Mouse (Mus musculus) intestine, postnatal 0 days (tissue): Measurements from ENCODE around the gene Htra1. TPM values are rescaled to one million over a fixed set of nuclear protein-coding genes. Genes with fewer than 3 reads are reported as not detected.

Source experiments
- ATAC-seq: fragments of 200-750 bp; cut with Nextera tagmentation; 2 replicates; pipeline ENCODE4 v1.8.0; 2017; ENCODE audit warnings: mild to moderate bottlenecking, moderate TSS enrichment, moderate library complexity
- H3K27ac ChIP-seq: fragments of 300-500 bp; sonication (generic); 2 replicates; pipeline ENCODE4 v1.5.1; 2014; ENCODE audit warnings: mild to moderate bottlenecking, low read depth, low read length, moderate library complexity
- H3K27me3 ChIP-seq: fragments of 300-500 bp; sonication (generic); replicated peaks from 2 replicates; pipeline ENCODE4 v1.6.1; 2014; ENCODE audit warnings: low read length, mixed read lengths; ENCODE audit not compliant: control insufficient read depth, insufficient read depth
- H3K36me3 ChIP-seq: fragments of 300-500 bp; sonication (generic); 2 replicates; pipeline ENCODE4 v1.6.1; 2014; ENCODE audit warnings: mild to moderate bottlenecking, moderate library complexity; ENCODE audit not compliant: control insufficient read depth, insufficient read depth
- H3K4me1 ChIP-seq: fragments of 300-500 bp; sonication (generic); replicated peaks from 2 replicates; pipeline ENCODE4 v1.6.1; 2014; ENCODE audit warnings: antibody characterized with exemption, low read length, mixed read lengths; ENCODE audit not compliant: control insufficient read depth, insufficient read depth
- H3K4me2 ChIP-seq: fragments of 300-500 bp; sonication (generic); replicated peaks from 2 replicates; pipeline ENCODE4 v1.6.1; 2014; ENCODE audit warnings: low read depth, mild to moderate bottlenecking, moderate library complexity
- H3K4me3 ChIP-seq: fragments of 300-500 bp; sonication (generic); 2 replicates; pipeline ENCODE4 v1.5.1; 2014; ENCODE audit warnings: low read depth, low read length
- H3K9ac ChIP-seq: fragments of 300-500 bp; sonication (generic); 2 replicates; pipeline ENCODE4 v1.6.1; 2014; ENCODE audit warnings: mild to moderate bottlenecking, low read depth, low read length
- H3K9me3 ChIP-seq: fragments of 300-500 bp; sonication (generic); 2 replicates; pipeline ENCODE4 v1.6.1; 2016; ENCODE audit warnings: mixed run types; ENCODE audit not compliant: control insufficient read depth
- CTCF ChIP-seq: sonication (generic); IDR thresholded peaks from 2 replicates; pipeline ENCODE4 v1.5.1; 2016; ENCODE audit warnings: low read depth, mild to moderate bottlenecking, control low read depth, antibody characterized with exemption, moderate library complexity
- WGBS: fragments of 180-500 bp; shearing (Covaris S2); extraction: QIAGEN DNeasy Blood & Tissue Kit; methylation state at CpG from one replicate; pipeline ENCODE4 v1.1.7; 2014; 5-methylcytosine and 5-hydroxymethylcytosine counted together
- polyA plus RNA-seq: library from polyadenylated mRNA; unstranded; fragments of >200 nt; fragmentation: Nextera tagmentation; extraction: Ambion mirVana; gene quantifications from 2 replicates; pipeline ENCODE4 v1.2.1, GENCODE M21; 2015

Gene Htra1
- polyA plus RNA-seq, 1 experiment from 2014 or later = 15.5 TPM

DNA sequence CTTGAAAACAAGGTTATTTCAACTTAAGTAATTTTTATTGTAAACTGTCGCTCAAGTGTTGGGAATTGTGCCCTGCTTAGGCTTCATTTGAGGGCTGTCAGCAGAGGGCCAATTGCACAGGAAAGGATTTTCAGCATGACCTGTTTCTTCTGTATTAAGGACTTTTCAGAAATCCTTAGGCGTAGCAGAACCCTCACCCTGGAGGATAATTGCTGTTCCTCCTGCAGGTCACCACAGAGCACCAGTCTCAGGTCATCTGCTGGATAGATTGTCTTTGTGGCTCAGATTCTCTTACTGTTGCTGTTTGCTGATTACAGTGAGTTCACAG is 40.3 kb upstream of the Htra1 start:
- H3K36me3 ChIP-seq = peaks cover 36% of the 10 kb centered on the region
- H3K27ac ChIP-seq = no peak overlapping the region
- WGBS = 94% methylated on average over 2 of the region's 2 CpGs
- no peak for TF ChIP-seq CTCF
- H3K27me3 ChIP-seq = no peaks in the 10 kb centered on the region
- H3K4me1 ChIP-seq = no peaks in the 10 kb centered on the region
- H3K4me3 ChIP-seq = no peak overlapping the region
- ATAC-seq = no peak
- H3K4me2 ChIP-seq = no peak overlapping the region
- H3K9me3 ChIP-seq = no peaks in the 10 kb centered on the region
- H3K9ac ChIP-seq = no peak overlapping the region

DNA sequence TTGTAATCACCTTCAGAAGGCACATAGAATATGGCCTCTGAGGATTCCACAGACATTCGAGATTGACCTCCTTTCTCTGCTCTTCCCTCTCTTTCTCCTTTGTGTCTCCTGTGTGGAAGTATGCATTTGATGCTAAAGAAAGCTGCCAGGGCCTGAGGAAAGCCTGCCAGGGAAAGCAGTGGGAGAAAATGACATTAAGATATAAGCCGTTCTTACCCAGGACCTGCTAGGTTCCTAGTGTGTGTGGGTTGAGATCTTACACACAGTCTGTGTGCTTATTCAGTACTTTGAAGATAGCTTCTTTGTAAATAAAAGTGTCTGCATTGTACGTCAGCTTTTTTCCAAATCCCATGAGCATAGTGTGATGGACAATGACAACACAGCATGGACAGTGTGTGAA is 39.8 kb upstream of the Htra1 start:
- Histone ChIP-seq H3K4me1 (no peaks in the 10 kb centered on the region), H3K4me2 (no peak overlapping the region), H3K27me3 (no peaks in the 10 kb centered on the region), H3K9ac (no peak overlapping the region), H3K4me3 (no peak overlapping the region), H3K36me3 (peaks cover 40% of the 10 kb centered on the region), H3K27ac (no peak overlapping the region), H3K9me3 (no peaks in the 10 kb centered on the region)
- ATAC-seq = no peak
- WGBS = 78% methylated on average over 3 of the region's 3 CpGs
- no peak for TF ChIP-seq CTCF

DNA sequence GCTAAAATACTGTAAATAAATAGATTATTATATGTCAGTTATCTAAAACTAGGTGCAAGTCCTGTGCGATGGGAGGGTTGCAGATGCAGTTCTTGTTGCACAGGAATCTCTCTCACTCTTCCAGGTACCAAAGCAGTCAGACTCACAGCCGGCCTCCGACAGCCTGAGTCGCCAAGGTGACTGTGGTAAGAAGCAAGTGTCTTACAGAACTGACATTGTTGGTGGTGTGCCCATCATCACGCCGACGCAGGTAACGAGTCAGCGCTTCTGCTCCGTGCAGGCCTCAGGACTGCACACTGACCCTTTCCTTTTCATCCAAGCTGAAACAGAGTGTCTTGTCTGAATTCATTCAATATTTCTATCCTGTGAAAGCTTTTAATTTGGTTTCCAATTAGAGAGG is 38.7 kb upstream of the Htra1 start:
- Histone ChIP-seq H3K4me1 (no peaks in the 10 kb centered on the region), H3K36me3 (peaks cover 46% of the 10 kb centered on the region), H3K9ac (no peak overlapping the region), H3K27me3 (no peaks in the 10 kb centered on the region), H3K4me2 (no peak overlapping the region), H3K27ac (no peak overlapping the region), H3K9me3 (no peaks in the 10 kb centered on the region), H3K4me3 (no peak overlapping the region)
- no peak for TF ChIP-seq CTCF
- no peak for ATAC-seq
- 94% methylated on average over 10 of the region's 10 CpGs for WGBS

DNA sequence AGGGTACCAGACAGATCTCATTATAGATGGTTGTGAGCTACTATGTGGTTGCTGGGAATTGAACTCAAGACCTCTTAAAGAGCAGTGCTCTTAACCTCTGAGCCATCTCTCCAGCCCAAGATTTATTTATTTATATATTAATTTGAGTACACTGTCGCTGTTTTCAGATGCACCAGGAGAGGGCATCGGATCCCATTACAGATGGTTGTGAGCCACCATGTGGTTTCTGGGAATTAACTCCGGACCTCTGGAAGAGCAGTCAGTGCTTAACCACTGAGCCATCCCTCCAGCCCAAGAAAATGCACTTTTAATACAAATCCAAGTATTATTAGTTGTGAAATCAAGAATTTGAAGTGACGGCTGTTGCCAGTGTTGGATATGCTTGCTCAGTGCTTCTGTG is 37.5 kb upstream of the Htra1 start:
- no peak overlapping the region for H3K27ac ChIP-seq
- no peak overlapping the region for H3K4me2 ChIP-seq
- H3K4me3 ChIP-seq = no peak overlapping the region
- 87% methylated on average over 4 of the region's 4 CpGs for WGBS
- peaks cover 47% of the 10 kb centered on the region for H3K36me3 ChIP-seq
- H3K9ac ChIP-seq = no peak overlapping the region
- H3K4me1 ChIP-seq = no peaks in the 10 kb centered on the region
- no peak for ATAC-seq
- TF ChIP-seq CTCF = peak; percentile 53
- no peaks in the 10 kb centered on the region for H3K27me3 ChIP-seq
- H3K9me3 ChIP-seq = no peaks in the 10 kb centered on the region

DNA sequence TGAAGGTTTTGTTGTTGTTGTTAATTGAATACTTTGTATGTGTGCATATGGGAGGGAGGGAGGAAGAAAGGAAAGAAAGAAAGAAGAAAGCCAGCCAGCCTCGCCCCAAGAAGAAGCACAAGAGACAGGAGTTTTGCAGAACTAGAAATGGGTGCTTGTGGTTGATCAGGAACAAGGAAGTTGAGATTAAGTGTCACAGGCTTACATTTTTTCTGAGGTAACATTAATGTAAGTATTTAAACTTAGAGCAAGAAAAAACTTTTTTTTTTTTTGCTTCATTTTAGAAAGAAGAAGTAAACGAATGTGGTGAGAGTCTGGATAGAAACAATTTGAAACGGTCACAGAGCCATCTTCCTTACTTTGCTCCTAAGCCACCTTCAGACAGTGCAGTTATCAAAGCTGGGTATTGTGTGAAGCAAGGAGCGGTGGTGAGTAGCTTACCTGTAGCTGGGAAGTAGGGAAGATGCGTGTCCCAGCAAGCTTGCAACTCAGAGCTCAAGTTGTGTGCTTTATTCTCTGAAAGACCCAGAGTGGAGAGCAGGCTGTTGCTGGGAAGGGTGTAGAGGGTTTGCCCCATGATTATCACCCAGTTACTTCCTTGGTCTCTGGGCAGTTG is 35.6 kb upstream of the Htra1 start:
- no peak overlapping the region for H3K27ac ChIP-seq
- H3K9ac ChIP-seq = no peak overlapping the region
- H3K9me3 ChIP-seq = no peaks in the 10 kb centered on the region
- H3K36me3 ChIP-seq = peaks cover 57% of the 10 kb centered on the region
- WGBS = 87% methylated on average over 5 of the region's 5 CpGs
- H3K4me1 ChIP-seq = no peaks in the 10 kb centered on the region
- TF ChIP-seq CTCF = no peak
- no peaks in the 10 kb centered on the region for H3K27me3 ChIP-seq
- no peak for ATAC-seq
- H3K4me3 ChIP-seq = no peak overlapping the region
- H3K4me2 ChIP-seq = no peak overlapping the region

DNA sequence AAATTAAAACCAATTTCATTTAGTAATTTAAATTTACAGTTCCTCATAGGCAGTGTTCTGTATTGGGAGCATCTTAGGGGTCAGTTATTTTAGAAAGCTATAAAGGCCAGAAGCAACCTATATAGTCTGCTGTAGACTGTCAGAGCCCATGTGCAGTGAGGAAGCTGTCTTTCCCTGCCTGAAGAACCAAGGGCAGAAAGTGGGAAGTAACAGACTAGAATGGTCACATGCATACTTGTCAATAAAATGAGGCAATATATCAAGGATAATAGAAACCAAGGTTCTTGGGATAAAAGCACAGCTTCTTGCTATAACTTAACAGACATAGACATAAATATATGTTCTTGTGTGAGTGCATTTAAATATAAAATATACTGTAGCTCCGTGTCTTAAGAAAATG is 33.0 kb upstream of the Htra1 start:
- Histone ChIP-seq H3K4me1 (no peaks in the 10 kb centered on the region), H3K27me3 (no peaks in the 10 kb centered on the region), H3K4me2 (no peak overlapping the region), H3K4me3 (no peak overlapping the region), H3K27ac (no peak overlapping the region), H3K9ac (no peak overlapping the region), H3K36me3 (peaks cover 45% of the 10 kb centered on the region), H3K9me3 (no peaks in the 10 kb centered on the region)
- no peak for TF ChIP-seq CTCF
- ATAC-seq = no peak
- 93% methylated on average over 1 of the region's 1 CpGs for WGBS
